Mouse (Mus musculus): ENCODE results near the gene Adamtsl5.

- TF ChIP-seq CTCF (IDR thresholded peaks at IDR 0.05; ENCODE audit: low read depth, low read length) (no peak), POLR2A (IDR thresholded peaks at IDR 0.05; ENCODE audit: borderline replicate concordance, low read depth, low read length) (no peak)
These were observed 42.5 kb upstream of the Adamtsl5 start for GRCm38 (mm10) chr10:80390697-80391096.
